Mouse (Mus musculus) heart, adult 8-10 months (tissue): Measurements from ENCODE around the gene Arih2. TPM values are rescaled to one million over a fixed set of nuclear protein-coding genes. Genes with fewer than 3 reads are reported as not detected.

Source experiments
- DNase-seq: peaks from one replicate; pipeline ENCODE4 v3.0.0; 2022; ENCODE audit warnings: low spot score
- total RNA-seq, 4 experiments: library from RNA; stranded (reverse); gene quantifications; 2 replicates each; pipeline ENCODE4 v1.2.4; 2022

Arih2 gene
- total RNA-seq, 4 experiments from 2014 or later, result 41.7 to 50.7 (median 49.6) TPM

- DNase-seq, result peak; percentile 67
Observed at GRCm38 (mm10) chr9:108587571-108588180, 61.5 kb downstream of the Arih2 start.

GRCm38 (mm10) chr9:108579344-108579690, 69.9 kb downstream of the Arih2 start:
- no peak for DNase-seq

- peak; percentile 85 for DNase-seq
Observed at GRCm38 (mm10) chr9:108578545-108579343, 70.4 kb downstream of the Arih2 start, which contains the start of gene Wdr6. Gene Wdr6 (minus strand): TSS chr9:108578739.

GRCm38 (mm10) chr9:108577934-108578544, 71.1 kb downstream of the Arih2 start:
- peak; percentile 26 for DNase-seq

- no peak for DNase-seq
Observed at GRCm38 (mm10) chr9:108577025-108577424, 72.2 kb downstream of the Arih2 start.

GRCm38 (mm10) chr9:108575321-108576297, 73.6 kb downstream of the Arih2 start:
- no peak for DNase-seq

GRCm38 (mm10) chr9:108574921-108575320, 74.3 kb downstream of the Arih2 start:
- DNase-seq, result no peak

- DNase-seq, result no peak
Observed at GRCm38 (mm10) chr9:108573774-108574690, 75.2 kb downstream of the Arih2 start.

GRCm38 (mm10) chr9:108572321-108572720, 76.9 kb downstream of the Arih2 start:
- DNase-seq, result no peak

- DNase-seq, result no peak
Observed at GRCm38 (mm10) chr9:108571401-108571973, 77.7 kb downstream of the Arih2 start.

GRCm38 (mm10) chr9:108570207-108570896, 78.8 kb downstream of the Arih2 start:
- peak; percentile 58 for DNase-seq

GRCm38 (mm10) chr9:108569381-108570206, 79.6 kb downstream of the Arih2 start, which contains the start of gene Dalrd3:
Gene Dalrd3 (plus strand): TSS chr9:108569886.
- DNase-seq, result peak; percentile 88

GRCm38 (mm10) chr9:108568511-108568921, 80.7 kb downstream of the Arih2 start:
- no peak for DNase-seq

GRCm38 (mm10) chr9:108567931-108568419, 81.2 kb downstream of the Arih2 start:
- DNase-seq, result peak; percentile 53

GRCm38 (mm10) chr9:108566815-108567776, 82.1 kb downstream of the Arih2 start, which contains the start of gene Ndufaf3:
Gene Ndufaf3 (minus strand): TSS chr9:108567434.
- DNase-seq, result peak; percentile 97

- no peak for DNase-seq
Observed at GRCm38 (mm10) chr9:108565881-108566814, 83.0 kb downstream of the Arih2 start.
